Mouse (Mus musculus) layer of hippocampus, adult 9-11 months (tissue): ENCODE data around the gene Fam111a.
"Not testable (repeated sequence)": the region's sequence is repeated elsewhere in the genome, so short reads cannot be mapped to it uniquely, and the experiment has no call there.

Experiments
- DNase-seq: peaks from one replicate; pipeline ENCODE4 v3.0.0; 2022

Gene Fam111a

DNA sequence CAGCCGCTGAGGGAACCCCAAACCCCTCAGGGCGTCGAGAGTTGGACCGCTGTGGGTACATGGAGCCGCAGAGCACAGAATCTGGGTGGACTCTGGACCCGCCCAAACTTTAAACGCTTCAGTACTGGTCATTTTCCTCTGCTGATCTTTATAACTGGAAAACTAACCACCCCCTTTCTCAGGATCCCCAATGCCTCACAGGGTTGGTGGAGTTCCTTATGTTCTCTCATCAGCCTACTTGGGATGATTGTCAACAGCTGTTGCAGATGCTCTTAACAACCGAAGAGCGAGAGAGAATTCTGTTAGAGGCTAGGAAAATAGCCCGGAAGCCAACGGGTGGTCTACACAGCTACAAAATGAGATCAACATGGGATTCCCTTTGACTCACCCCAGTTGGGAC is at the start of gene Fam111a:
Fam111a (plus strand) TSS at position 301 of the 400 bp plus-strand sequence.
- DNase-seq = not testable (repeated sequence)

DNA sequence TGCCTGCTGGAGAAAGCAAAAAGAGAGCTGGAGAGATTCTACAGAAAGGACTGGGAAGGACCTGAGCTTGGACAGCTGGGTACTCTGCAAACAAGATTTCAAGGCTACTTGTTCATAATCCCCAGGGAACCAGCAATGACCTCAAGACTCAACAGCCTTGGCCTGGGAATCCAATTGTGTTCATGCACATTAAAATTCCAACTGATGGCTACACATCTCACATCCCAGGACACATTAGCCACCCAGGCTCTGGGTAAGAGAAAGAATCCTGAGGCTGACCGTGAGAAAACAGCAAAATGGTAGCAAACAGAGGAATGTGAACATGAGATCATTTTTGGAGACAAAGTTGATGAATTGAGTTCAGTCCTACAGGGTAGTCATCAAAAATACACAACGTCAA is 49.3 kb upstream of the Fam111a start:
- no peak for DNase-seq

DNA sequence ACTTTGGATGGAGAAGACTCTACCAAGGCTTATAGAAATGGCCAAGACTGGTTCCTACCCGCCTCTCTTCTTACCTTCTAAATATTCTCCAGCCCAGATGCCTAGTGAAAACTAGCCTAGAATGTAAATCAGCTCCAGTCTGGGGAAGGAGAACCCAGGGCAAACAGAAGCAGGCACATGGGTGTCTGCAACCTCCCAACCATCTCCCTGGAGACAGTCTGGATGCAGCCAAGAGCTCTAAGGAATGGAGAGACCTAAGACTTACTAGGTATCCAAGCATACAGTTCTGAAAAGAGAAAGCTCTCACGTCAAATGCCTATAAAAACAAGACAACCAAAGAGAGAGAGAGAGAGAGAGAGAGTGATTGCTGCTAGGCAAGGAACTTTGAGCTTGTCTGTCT is 47.6 kb upstream of the Fam111a start:
- DNase-seq = no peak

GRCm38 (mm10) chr19:12498321-12498720 is 47.2 kb upstream of the Fam111a start:
- DNase-seq = no peak

GRCm38 (mm10) chr19:12498941-12499340 is 46.6 kb upstream of the Fam111a start:
- DNase-seq = no peak

GRCm38 (mm10) chr19:12499485-12499884 is 46.1 kb upstream of the Fam111a start:
- DNase-seq = no peak

- peak; percentile 89 for DNase-seq
Observed at GRCm38 (mm10) chr19:12500124-12500523, 45.4 kb upstream of the Fam111a start.

GRCm38 (mm10) chr19:12500881-12501311 is 44.6 kb upstream of the Fam111a start:
- DNase-seq = no peak

GRCm38 (mm10) chr19:12501370-12502347 is 43.9 kb upstream of the Fam111a start, which contains the start of gene Dtx4:
Gene Dtx4 (minus strand): TSS chr19:12501454.
- DNase-seq = peak; percentile 96

DNA sequence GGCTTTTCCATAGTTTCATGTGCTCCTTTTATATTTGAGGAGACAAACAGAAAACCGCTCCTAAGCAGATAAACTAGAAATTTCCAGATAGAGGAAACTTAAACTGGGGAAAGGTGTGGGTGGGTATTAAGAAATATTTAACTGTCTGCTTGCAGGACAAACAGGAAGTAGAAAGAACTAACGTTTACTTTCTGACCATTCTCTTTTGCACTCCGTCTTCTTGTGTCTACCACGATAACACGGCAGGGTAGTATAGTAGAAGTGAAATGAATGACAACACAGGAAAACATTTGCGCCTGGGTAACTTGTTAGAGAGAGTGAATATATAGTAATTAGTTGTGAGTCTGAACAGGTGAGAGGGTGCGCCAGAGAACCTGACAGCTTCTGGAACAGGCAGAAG is 42.8 kb upstream of the Fam111a start:
- DNase-seq = no peak

- DNase-seq = no peak
Observed at GRCm38 (mm10) chr19:12514621-12515020, 30.9 kb upstream of the Fam111a start.

GRCm38 (mm10) chr19:12517671-12518540 is 27.6 kb upstream of the Fam111a start:
- DNase-seq = peak; percentile 68

GRCm38 (mm10) chr19:12518541-12518890 is 27.0 kb upstream of the Fam111a start:
- DNase-seq = no peak

DNA sequence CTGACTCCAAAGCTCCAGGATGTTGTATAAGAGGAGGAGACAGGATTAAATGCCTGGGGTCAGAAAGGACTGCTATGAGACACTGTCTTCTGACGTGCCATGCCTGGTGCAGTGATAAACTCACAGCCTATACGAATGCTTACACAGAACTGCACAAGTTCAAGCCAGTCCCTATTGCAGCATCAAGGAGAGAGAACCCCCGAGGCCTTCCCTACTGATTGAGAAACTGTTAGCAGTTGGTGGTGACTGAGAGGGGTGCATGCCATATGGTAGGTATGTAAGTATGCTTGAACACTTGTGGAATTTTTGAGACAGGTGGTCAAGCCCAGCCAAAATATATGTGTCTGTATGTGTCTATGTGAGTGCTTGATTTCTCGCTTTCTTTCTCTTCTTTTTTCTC is 22.2 kb upstream of the Fam111a start:
- no peak for DNase-seq

GRCm38 (mm10) chr19:12537168-12537567 is 8.4 kb upstream of the Fam111a start:
- DNase-seq = no peak

DNA sequence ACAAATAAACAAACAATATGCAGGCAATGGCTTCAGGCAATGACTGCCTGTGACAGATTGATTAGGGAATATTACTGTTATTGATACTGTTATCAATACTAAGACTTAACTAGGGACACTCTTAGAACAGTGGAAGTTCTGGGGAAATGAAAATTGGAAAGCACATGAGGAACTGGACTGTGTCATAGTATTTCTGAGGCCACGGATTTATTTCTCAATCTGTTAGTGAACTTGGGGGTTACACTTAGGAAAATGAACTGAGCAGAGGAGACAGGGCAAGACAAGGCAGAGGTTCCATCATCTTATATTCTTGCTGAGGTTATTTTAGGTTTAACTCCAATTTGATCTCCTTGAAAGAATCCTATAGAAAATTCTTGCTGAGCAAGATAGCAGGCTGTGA is 5.6 kb upstream of the Fam111a start:
- no peak for DNase-seq

DNA sequence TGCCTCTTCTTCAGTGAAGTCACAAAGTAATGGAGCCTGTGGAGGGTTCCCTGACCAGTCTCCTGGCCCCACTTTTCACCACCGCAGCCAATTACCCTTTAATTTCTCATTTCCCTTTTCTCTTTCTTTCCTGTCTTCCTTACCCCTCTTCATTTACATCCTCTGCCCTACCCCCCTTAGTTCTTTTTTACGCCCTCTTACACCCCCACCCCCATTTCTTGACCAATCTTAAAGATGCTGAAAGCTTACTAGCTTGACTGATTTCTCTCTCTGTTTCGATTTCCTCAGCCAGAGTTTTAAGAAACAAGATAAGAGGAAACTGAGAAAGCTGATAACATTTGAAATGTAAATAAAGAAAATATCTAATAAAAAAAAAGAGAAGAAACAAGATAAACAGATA is 4.8 kb upstream of the Fam111a start:
- DNase-seq = no peak

GRCm38 (mm10) chr19:12541644-12542043 is 3.9 kb upstream of the Fam111a start:
- DNase-seq = no peak

DNA sequence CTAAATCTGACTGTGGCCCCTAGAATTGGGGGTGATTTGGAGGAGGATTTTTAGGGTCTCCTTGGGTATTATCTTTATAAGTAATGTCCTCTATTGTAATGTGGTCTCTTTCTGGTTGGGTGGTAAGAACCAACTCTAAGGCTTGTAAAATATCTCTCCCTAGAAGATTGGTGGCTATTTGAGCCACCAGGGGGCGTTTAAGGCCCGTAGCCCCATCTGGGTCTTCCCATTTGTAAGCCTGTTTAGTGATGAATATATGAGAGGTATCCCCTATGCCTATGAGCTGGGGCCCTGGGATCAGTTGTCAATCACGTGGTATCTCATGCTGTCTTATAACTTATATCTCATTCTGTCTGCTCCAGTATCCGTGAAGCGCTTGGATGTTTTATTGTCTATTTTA is 3.6 kb downstream of the Fam111a start:
- DNase-seq = no peak

DNA sequence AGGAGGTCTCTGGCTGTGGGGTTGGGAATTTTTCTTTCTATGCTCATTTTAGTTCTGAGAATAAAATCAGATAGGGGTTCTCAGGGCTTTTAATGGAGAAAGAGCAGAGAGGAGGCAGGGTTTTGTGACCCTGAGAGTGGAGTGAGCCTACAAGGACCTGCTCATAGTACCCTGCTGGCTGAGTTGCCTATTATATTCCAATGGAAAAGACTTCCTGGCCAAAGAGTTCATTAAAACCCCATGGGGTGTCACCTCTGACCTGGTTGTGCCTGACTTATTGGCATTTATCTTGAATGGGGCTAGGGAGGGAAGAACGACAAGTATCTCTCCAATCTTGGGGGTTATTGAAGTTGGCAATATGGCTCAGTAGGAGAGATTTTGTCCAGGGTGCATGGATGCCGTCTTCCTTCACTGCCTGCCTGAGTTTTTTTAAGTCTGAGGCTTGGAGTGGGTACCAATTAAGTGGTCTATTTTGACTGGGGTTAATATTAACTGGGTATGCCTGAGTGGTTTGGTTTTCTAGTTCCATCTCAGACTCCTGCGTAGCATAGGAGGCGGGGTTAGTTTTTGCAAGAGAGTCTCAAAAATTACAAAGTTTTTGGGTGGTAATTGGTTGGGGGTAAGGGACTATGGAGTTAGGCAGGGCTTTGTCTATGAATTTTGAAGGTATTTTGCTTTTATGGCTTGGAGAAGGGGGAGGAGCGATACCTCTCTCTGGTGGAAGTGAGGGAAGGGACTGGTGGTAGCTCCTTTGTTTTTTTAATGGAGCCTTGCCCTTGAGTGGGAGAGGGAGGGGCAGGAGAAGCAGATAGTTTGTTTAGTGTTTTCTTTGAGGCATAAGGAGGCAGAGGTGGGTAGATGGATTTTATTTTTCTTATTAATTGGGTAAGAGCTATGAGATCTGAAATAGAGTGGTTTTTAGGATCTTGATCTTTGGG is 4.7 kb downstream of the Fam111a start:
- DNase-seq = no peak

DNA sequence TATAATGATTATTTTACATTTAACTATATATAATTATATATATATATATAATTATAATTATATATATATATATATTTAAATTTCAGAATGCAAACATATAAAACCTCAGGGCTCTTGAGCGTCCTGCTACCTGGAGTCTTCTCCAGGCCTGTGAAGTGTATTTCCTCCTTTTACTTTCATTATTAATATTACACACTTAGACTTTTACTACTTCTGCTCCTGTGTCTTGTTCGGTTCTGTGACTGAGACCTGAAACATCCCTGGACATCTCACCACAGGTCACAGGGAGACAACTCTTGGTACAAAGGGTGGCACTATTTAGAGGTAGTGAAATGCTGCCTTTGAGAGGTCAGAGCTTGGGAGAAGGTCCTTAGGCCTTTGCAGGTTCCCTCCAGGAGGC is 10.8 kb downstream of the Fam111a start:
- DNase-seq = no peak

GRCm38 (mm10) chr19:12558219-12558618 is 12.7 kb downstream of the Fam111a start:
- no peak for DNase-seq
